Mouse (Mus musculus): ENCODE data around the gene Steap1.

GRCm38 (mm10) chr5:5700386-5700785, 48.7 kb downstream of the Steap1 start:
- TF ChIP-seq POLR2A (IDR thresholded peaks at IDR 0.05; ENCODE audit: borderline replicate concordance, low read depth, low read length) = no peak
- TF ChIP-seq CTCF (IDR thresholded peaks at IDR 0.05; ENCODE audit: low read depth, low read length) = no peak

Data from bone marrow macrophage, adult 2 months (primary cell).